Mouse (Mus musculus) cortical plate, adult 2 months (tissue): ENCODE results near the gene Btbd19.

ENCODE experiments used
- CTCF ChIP-seq: fragments of 200-500 bp; IDR thresholded peaks from 2 replicates; pipeline ENCODE4 v1.5.1; 2011; ENCODE audit warnings: mild to moderate bottlenecking, control low read depth, low read length; ENCODE audit not compliant: insufficient read depth; ENCODE audit errors: extremely low read depth
- POLR2A ChIP-seq: fragments of 200-500 bp; IDR thresholded peaks from 2 replicates; pipeline ENCODE4 v1.6.1; 2011; ENCODE audit warnings: mild to moderate bottlenecking, low read length, control low read depth; ENCODE audit not compliant: insufficient read depth; ENCODE audit errors: extremely low read depth

- no peak for TF ChIP-seq CTCF
- no peak for TF ChIP-seq POLR2A
Measured at GRCm38 (mm10) chr4:117100036-117100435, 25.5 kb downstream of the Btbd19 start.
